Mouse (Mus musculus) activated CD4-positive, CD25-positive, alpha-beta regulatory T cell (primary cell): Measurements from ENCODE around the gene Fam151b. TPM values are rescaled to one million over a fixed set of nuclear protein-coding genes. Genes with fewer than 3 reads are reported as not detected.

Experiments used
- polyA plus RNA-seq, 2 experiments: library from polyadenylated mRNA; unstranded; fragments of 100-300 nt; shearing (Covaris generic); gene quantifications; one replicate each; pipeline ENCODE4 v1.2.1; 2017

The Fam151b gene
- polyA plus RNA-seq: 1 to 10 TPM; 4.8 to 5.7 TPM

DNA sequence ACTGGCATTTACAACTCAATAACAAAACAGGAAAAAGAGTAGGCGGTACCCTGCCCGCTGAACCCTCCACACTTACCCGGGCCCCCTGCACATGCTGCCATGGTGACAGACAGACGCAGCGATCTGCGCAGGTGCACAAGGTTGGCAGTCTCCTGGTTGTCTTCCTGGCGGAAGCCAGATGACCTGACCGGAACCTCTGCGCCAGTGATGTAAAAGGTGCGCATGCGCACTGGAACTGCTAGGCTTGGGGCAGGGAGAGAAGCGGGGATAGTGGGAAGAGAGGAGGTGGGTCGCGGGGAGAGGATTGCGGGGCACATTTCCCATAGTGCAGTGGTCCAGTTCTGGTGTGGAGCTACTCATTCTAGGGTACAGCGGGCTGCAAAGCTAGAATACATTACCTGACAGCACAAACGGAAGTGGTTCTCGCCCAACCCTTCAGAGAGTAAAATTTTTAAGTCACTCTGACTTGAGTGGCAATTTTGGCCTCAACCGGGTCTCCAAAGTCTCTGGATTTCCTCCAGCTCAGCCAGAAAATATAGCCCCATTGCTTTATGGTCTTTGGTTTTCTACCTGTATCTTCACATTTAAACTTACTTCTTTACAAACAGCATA lies at the start of gene Fam151b:
Gene Fam151b, minus strand, starts transcription at position 164 of the 612 bp plus-strand sequence.

DNA sequence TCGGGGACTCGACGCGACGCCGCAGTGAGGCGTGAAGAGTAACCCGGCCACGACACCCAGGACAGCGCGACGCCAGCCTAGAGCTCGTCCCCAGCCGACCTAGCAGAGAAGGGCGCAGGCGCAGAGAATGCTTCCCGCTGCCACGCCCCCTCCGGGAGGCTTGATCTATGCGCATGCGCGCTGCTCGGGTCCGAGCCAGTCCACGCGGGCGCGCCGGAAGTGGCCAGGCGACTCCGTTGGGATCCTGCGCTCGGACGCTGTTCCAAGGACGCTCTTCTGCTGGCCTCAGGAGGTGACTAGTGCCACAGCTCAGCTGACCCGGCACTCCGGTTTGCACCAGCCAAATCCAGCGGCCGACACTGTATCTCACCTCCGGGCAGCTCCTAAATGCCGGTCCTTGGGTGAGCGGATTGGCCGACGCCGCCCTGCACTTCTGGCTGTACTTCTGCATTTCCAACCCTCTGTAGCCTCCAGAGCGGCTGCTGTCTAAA lies 47.0 kb upstream of the Fam151b start, which contains the start of gene Zfyve16:
Gene Zfyve16, minus strand, starts transcription at position 148 of the 491 bp plus-strand sequence.

DNA sequence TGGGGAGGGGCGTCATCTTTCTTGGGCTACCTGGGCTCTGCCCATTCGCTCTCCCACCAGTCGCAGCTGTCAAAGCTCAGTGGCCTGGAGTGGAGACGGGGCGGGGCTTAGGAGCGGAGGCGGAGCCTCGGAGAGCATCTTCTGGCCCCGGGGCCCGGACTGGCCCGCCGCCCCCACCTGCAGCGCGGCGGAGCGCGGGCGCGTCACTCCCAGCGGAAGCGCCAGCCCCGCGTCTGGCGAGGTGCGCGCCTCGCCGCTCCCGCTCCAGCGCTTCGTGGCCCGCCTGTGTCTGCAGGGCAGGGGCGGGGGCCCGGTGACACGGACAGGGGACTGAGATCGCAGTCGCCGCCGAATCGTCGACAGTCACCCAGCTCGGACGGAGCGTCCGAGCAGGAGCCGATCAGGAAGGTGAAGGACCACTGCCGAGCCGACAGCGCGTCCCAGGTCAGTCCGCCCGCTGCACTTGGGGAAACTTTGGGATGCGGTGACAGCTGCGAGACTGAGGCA lies 58.0 kb downstream of the Fam151b start, which contains the start of gene Ankrd34b:
Gene Ankrd34b, plus strand, starts transcription at position 139 of the 507 bp plus-strand sequence.

Other genes starting within 250 kb of the Fam151b start
- 1 to 10 TPM in 1 of 2 experiments, under 1 TPM in 1; 0.89 to 1.7 TPM for gene Gm20379, start 178.0 kb downstream of the Fam151b start, polyA plus RNA-seq
- gene Dhfr, start 129.3 kb downstream of the Fam151b start, polyA plus RNA-seq: 1 to 10 TPM; 3.9 to 4.8 TPM
- gene Msh3, start 129.0 kb downstream of the Fam151b start, polyA plus RNA-seq: 10 to 100 TPM; 31.7 to 47.0 TPM
- gene Ankrd34b, start 58.1 kb downstream of the Fam151b start, polyA plus RNA-seq: under 1 TPM in 1 of 2 experiments, not detected in 1; 0.06 TPM
- 1 to 10 TPM; 6.5 to 7.8 TPM for gene Zfyve16, start 46.9 kb upstream of the Fam151b start, polyA plus RNA-seq
- gene Spz1, start 92.2 kb upstream of the Fam151b start, polyA plus RNA-seq: not detected
- 10 to 100 TPM; 11.3 to 22.0 TPM for gene Serinc5, start 127.1 kb upstream of the Fam151b start, polyA plus RNA-seq